Mouse (Mus musculus): ENCODE data around the gene Rgs10. TPM values are rescaled to one million over a fixed set of nuclear protein-coding genes. Genes with fewer than 3 reads are reported as not detected.

The Rgs10 gene
- total and polyA plus RNA-seq, 3 experiments: 5.0 to 14.3 (median 9.8) TPM

DNA sequence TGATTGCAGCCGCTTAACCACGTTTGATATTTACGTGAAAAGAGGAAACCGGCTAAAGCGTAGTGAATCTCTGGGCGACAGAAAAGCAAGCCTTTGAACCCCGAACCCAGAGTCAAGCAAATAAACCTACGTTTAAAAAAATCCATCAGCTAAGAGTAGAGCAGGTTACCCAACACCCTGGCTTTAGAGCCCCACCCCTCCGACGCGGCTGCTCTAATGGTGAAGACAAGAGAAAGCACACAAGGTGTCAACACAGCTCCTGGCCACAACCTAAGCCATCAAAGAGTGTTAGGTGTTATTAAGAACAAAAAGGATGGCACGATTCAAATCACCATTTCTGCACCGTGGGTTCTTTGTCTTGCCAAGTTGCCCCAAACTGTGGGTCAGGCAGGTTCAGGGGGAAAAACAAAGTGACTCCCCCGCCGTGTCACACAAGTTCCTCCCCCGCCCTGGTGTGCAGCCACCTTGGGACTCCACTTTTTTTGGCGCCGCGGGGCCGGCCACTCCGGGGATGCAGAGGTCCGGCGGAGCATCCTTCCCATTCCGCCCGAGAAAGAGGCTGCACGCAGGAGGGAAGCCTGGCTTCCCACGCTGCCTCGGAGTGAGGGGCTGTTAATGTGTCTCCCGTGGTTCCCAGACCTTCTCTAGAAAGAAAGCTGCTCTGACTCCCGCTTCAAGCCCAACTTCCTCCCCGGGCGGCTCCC is 1.2 kb downstream of the Rgs10 start:
- Histone ChIP-seq H3K4me1 (ENCODE audit: control insufficient read depth, insufficient read depth, low read length) (peaks cover 1% of the 10 kb centered on the region; the same call in 1 of the 2 replicates), H3K79me2 (replicated peaks; ENCODE audit: control insufficient read depth, insufficient read depth, low read length) (no peaks in the 10 kb centered on the region), H3K27me3 (ENCODE audit: control insufficient read depth, insufficient read depth, low read length) (0 out of 2 replicates have a peak, but pooled peaks cover 2% of the 10 kb centered on the region), H3K9ac (ENCODE audit: low read depth, low read length) (peak overlapping the region; percentile 69), H3K36me3 (ENCODE audit: control insufficient read depth, insufficient read depth, low read length) (no peaks in the 10 kb centered on the region), H3K27ac (peak overlapping the region; percentile 26), H3K4me3 (peak overlapping the region; percentile 73)
- intact Hi-C loops (cut with DNase I): no loop called here
- 7% methylated on average over 32 of the region's 32 CpGs for WGBS
- DNase-seq: no peak
- TF ChIP-seq POLR2A (IDR thresholded peaks at IDR 0.05; ENCODE audit: insufficient read depth, low read depth, low read length) (no peak), CTCF (IDR thresholded peaks at IDR 0.05) (no peak), EP300 (IDR thresholded peaks at IDR 0.05; ENCODE audit: insufficient read depth, low read depth, low read length) (no peak)

DNA sequence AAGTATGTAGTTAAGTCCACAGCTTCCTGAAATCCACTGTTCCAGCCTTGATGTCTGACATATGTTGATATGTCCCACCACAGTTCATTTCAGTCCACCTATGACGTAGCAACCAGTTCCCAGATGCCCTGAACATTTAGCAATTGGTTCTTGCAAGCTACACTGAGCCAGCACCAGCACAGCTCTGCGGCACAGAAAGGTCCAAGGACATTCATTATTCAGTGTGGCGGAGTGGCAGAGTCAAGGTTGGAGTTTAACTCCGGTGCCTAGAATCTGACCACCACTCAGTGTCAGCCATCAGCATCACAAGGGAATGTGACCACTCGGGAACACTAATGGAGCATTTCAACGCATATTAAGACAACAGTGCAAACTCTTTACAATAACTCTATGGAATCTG is 1.9 kb downstream of the Rgs10 start:
- Histone ChIP-seq H3K36me3 (ENCODE audit: control insufficient read depth, insufficient read depth, low read length) (no peaks in the 10 kb centered on the region), H3K4me1 (ENCODE audit: control insufficient read depth, insufficient read depth, low read length) (peaks cover 1% of the 10 kb centered on the region; the same call in 1 of the 2 replicates), H3K27ac (no peak overlapping the region), H3K9ac (ENCODE audit: low read depth, low read length) (no peak overlapping the region), H3K79me2 (replicated peaks; ENCODE audit: control insufficient read depth, insufficient read depth, low read length) (no peaks in the 10 kb centered on the region), H3K27me3 (ENCODE audit: control insufficient read depth, insufficient read depth, low read length) (0 out of 2 replicates have a peak, but pooled peaks cover 2% of the 10 kb centered on the region), H3K4me3 (no peak overlapping the region)
- intact Hi-C loops (cut with DNase I): no loop called here
- TF ChIP-seq CTCF (IDR thresholded peaks at IDR 0.05): no peak
- TF ChIP-seq EP300 (IDR thresholded peaks at IDR 0.05; ENCODE audit: insufficient read depth, low read depth, low read length): no peak
- TF ChIP-seq POLR2A (IDR thresholded peaks at IDR 0.05; ENCODE audit: insufficient read depth, low read depth, low read length): no peak
- no peak for DNase-seq
- WGBS: 81% methylated on average over 6 of the region's 6 CpGs

DNA sequence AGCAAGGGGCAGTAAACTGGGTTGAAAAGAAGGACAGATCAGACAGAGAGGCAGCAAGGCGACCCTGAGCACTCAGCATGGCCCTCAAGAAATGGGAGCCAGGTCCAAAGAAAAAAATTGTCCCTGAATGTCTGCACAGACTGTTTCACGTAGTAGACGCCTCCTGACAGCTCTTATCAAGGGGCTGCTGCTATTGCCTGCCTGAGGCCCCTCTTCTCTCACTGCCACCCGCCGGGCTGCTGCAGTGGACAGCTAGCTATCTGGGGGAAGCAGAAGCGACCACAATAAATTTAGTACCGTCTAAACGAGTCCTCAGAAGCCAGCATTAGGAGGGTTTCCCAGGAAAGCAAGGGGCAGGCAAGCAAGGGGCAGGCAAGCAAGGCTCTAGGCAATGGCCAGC is 4.1 kb downstream of the Rgs10 start:
- Histone ChIP-seq H3K27me3 (ENCODE audit: control insufficient read depth, insufficient read depth, low read length) (0 out of 2 replicates have a peak, but pooled peaks cover 2% of the 10 kb centered on the region), H3K4me3 (no peak overlapping the region), H3K4me1 (ENCODE audit: control insufficient read depth, insufficient read depth, low read length) (peaks cover 1% of the 10 kb centered on the region; the same call in 1 of the 2 replicates), H3K36me3 (ENCODE audit: control insufficient read depth, insufficient read depth, low read length) (no peaks in the 10 kb centered on the region), H3K27ac (no peak overlapping the region), H3K79me2 (replicated peaks; ENCODE audit: control insufficient read depth, insufficient read depth, low read length) (no peaks in the 10 kb centered on the region), H3K9ac (ENCODE audit: low read depth, low read length) (no peak overlapping the region)
- no peak for TF ChIP-seq CTCF (IDR thresholded peaks at IDR 0.05)
- TF ChIP-seq EP300 (IDR thresholded peaks at IDR 0.05; ENCODE audit: insufficient read depth, low read depth, low read length): no peak
- no peak for TF ChIP-seq POLR2A (IDR thresholded peaks at IDR 0.05; ENCODE audit: insufficient read depth, low read depth, low read length)
- 54% methylated on average over 8 of the region's 8 CpGs for WGBS
- no peak for DNase-seq
- intact Hi-C loops (cut with DNase I): no loop called here

DNA sequence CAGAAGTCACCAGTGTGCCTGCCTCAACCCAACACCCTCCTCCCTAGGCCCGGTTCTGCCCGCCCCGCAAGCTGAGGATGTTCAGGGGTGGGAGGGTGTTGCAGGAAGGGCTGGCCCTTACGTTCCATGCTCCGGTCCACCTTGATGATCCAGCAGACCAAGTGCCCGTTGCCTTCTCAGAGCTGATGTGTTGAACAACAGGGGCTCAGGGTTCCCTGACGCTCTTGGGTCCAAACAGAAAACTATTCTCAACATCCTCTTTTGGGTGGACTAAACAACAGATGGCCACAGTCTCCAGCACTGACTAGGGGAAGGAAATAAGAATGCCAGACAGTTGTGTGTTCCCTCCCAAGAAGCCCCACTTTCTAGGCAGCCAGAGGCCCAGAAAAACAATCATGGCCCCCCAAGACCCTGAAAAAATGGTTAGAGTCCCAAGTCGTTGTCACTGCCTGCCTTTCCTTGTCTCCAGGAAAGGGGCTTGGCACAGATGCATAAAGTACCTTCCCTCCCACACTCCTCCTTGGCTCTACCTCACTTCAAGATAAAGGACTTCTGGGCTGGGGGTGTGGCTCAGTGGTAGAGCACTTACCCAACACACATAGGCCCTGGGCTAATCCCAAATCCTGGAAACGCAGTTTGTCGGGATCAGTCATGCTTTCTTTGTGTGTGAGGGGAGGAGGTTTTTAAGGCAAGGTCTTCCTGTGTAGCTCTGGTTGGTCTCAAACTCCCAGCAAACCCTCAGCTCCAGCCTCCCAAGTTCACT is 6.3 kb downstream of the Rgs10 start:
- no peak for TF ChIP-seq EP300 (IDR thresholded peaks at IDR 0.05; ENCODE audit: insufficient read depth, low read depth, low read length)
- TF ChIP-seq POLR2A (IDR thresholded peaks at IDR 0.05; ENCODE audit: insufficient read depth, low read depth, low read length): no peak
- TF ChIP-seq CTCF (IDR thresholded peaks at IDR 0.05): no peak
- no peak overlapping the region for H3K4me3 ChIP-seq
- peak; percentile 25 to 32 for DNase-seq

DNA sequence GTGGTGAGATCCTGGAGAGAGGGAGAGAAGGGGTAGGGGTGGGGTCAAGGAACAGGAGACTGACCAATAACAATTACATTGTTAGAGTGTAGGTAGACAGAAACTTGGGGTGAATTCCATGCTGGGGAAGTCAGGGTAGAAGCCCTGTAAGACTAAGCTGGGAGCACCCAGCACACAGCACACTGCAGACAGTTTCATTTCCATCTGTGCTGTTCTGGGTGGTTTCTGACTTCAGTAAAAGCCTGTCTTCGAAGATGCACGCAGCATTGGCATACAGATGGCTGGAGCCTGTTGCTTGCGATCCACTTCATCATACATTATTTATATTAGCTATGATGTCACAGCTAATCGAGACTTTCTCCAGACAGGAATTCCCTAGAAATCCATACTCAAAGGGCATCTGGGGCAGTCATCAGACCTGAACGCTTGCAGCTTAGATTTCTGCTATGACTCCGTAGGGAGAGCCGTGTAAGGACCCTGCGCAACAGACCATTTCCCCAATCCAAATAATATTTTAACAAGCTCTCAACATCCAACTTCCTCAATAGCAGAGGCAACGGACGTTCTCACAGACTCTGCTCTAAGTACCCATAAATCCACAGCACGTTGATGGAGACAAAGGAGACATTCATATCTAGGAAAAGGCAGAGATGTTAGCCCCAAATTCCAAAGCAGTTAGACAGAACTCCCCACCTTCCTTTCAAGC is 7.7 kb downstream of the Rgs10 start:
- no peaks in the 10 kb centered on the region for H3K36me3 ChIP-seq (ENCODE audit: control insufficient read depth, insufficient read depth, low read length)
- DNase-seq: no peak
- H3K4me1 ChIP-seq (ENCODE audit: control insufficient read depth, insufficient read depth, low read length): no peaks in the 10 kb centered on the region; the same call in 1 of the 2 replicates
- TF ChIP-seq POLR2A (IDR thresholded peaks at IDR 0.05; ENCODE audit: insufficient read depth, low read depth, low read length) (no peak), CTCF (IDR thresholded peaks at IDR 0.05) (no peak), EP300 (IDR thresholded peaks at IDR 0.05; ENCODE audit: insufficient read depth, low read depth, low read length) (no peak)
- no peak overlapping the region for H3K9ac ChIP-seq (ENCODE audit: low read depth, low read length)
- 78% methylated on average over 11 of the region's 11 CpGs for WGBS
- H3K79me2 ChIP-seq (replicated peaks; ENCODE audit: control insufficient read depth, insufficient read depth, low read length): no peaks in the 10 kb centered on the region
- H3K27me3 ChIP-seq (ENCODE audit: control insufficient read depth, insufficient read depth, low read length): no peaks in the 10 kb centered on the region
- no peak overlapping the region for H3K27ac ChIP-seq
- H3K4me3 ChIP-seq: no peak overlapping the region
- intact Hi-C loops (cut with DNase I): no loop called here

More for the DNA sequence above, 6.3 kb downstream of the Rgs10 start:
- H3K4me1 ChIP-seq (ENCODE audit: control insufficient read depth, insufficient read depth, low read length): peaks cover under 1% of the 10 kb centered on the region; the same call in 1 of the 2 replicates
- H3K27me3 ChIP-seq (ENCODE audit: control insufficient read depth, insufficient read depth, low read length): no peaks in the 10 kb centered on the region
- no peak overlapping the region for H3K27ac ChIP-seq
- H3K79me2 ChIP-seq (replicated peaks; ENCODE audit: control insufficient read depth, insufficient read depth, low read length): no peaks in the 10 kb centered on the region
- intact Hi-C loops (cut with DNase I): no loop called here
- H3K36me3 ChIP-seq (ENCODE audit: control insufficient read depth, insufficient read depth, low read length): no peaks in the 10 kb centered on the region
- WGBS: 56% methylated on average over 10 of the region's 10 CpGs
- peak overlapping the region; percentile 3; the same call in 1 of the 2 replicates for H3K9ac ChIP-seq (ENCODE audit: low read depth, low read length)

Measured in heart, adult 2 months (tissue).